Mouse (Mus musculus) adrenal gland, postnatal 14 days (tissue): ENCODE measurements around the gene Eps15l1. TPM values are rescaled to one million over a fixed set of nuclear protein-coding genes. Genes with fewer than 3 reads are reported as not detected.

ENCODE experiments used
- DNase-seq: peaks from one replicate; pipeline ENCODE4 v3.0.0; 2021; ENCODE audit warnings: mixed read lengths
- total RNA-seq: library from RNA; stranded (reverse); gene quantifications from 2 replicates; pipeline ENCODE4 v1.2.3, GENCODE M21; 2021

Eps15l1 gene
- total RNA-seq, 1 experiment from 2014 or later: 49.9 TPM

DNA sequence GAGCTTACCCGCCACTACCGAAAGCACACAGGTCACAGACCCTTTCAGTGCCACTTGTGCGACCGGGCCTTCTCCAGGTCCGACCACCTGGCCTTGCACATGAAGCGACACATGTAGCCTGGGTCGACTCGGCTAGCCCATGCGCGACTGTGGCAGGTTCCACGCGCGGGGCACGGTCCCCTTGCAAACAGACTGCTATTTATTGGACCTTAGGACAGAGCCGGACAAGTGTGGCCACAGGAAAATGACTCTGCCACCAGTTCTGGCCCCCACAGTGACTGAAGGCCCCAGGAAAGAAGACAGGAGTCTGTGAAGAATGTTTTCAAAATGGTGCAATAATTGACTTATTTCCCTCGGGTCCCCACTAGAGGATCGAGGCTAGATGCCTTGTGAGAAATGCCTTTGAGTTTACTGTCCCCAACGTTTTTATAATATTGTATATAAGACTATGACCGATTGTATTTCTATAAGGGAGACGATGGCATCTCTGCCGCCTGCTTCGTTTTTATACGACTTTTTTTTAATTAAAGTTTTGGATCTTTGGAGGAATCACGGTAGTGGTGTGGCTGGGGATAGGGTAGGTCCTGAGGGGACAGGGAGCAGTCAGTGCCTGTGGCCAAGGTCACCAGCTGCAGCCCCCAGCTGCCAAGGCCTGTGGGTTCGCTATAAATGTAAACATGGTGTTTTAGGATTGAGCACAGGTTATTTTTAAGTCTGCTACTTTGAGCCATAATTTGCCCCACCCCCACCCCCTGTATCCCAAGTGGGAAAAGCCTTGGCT, 100.3 kb downstream of the Eps15l1 start:
- DNase-seq: no peak

DNA sequence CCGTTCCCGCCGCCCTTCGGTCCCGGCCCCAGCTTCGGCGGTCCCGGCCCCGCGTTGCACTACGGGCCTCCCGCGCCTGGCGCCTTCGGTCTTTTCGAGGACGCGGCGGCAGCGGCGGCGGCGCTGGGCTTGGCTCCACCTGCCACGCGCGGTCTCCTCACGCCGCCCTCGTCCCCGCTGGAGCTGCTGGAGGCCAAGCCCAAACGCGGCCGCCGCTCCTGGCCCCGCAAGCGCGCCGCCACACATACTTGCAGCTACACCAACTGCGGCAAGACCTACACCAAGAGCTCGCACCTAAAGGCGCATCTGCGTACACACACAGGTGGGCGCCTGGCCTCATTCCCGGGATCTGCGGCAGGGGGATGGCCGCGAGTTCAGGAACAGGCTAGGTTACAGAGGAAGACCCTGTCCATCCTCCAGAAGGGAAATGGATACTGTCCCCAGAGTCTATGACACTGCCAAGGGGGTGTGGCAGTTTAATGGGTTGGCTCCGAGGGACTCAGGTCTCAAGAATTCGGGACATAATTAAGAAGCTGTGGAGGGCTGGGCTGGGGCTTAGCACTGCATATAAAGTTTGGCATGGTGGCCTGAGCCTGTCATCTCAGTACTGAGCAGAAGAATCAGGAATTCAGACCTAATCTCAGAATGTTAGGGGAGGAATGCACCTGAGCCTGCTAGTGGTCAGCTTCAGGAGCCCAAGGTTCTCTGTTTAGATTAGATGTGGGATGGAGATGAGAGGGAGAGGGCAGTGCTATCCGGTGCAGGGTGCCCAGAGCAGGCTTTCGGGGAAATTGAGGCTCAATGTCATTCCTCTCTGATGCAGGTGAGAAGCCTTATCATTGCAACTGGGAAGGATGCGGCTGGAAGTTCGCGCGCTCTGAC, 101.1 kb downstream of the Eps15l1 start:
- peak; percentile 63 for DNase-seq

DNA sequence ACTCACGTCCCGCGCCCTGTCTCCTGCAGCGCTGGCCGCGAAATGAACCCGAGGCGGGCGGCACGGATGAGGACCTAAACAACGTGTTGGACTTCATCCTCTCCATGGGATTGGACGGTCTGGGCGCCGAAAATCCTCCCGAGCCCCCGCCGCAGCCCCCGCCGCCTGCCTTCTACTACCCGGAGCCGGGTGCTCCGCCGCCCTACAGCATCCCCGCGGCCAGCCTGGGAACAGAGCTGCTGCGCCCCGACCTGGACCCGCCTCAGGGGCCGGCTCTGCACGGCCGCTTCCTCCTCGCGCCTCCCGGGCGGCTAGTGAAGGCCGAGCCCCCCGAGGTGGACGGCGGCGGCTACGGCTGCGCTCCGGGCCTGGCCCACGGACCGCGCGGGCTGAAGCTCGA, 101.9 kb downstream of the Eps15l1 start:
- DNase-seq: peak; percentile 57

DNA sequence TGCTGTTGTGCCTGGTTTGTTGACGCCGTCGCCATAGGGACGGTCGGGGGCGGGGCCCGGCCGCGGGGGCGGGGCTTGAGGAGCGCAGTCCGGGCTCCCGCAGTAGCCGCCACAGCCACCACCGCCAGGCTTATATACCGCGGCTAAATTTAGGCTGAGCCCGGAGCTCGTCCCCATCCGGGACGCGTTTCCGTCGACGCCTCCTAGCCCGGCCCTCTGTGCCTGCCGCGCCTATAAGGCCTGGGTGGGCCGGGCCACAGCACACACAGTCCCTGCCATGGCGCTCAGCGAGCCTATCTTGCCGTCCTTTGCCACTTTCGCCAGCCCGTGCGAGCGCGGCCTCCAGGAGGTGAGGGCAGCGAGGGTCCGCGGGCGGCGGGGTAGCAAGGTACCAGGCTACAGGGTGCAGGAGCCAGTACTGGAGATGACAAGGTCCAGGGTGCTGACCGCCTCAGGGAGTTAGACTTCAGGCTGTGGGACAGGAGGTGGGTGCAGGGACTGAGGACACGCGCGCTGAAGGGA, 102.4 kb downstream of the Eps15l1 start, which contains the start of gene Klf2:
Klf2 (plus strand) TSS at position 233 of the 522 bp plus-strand sequence.
- DNase-seq: peak; percentile 98

DNA sequence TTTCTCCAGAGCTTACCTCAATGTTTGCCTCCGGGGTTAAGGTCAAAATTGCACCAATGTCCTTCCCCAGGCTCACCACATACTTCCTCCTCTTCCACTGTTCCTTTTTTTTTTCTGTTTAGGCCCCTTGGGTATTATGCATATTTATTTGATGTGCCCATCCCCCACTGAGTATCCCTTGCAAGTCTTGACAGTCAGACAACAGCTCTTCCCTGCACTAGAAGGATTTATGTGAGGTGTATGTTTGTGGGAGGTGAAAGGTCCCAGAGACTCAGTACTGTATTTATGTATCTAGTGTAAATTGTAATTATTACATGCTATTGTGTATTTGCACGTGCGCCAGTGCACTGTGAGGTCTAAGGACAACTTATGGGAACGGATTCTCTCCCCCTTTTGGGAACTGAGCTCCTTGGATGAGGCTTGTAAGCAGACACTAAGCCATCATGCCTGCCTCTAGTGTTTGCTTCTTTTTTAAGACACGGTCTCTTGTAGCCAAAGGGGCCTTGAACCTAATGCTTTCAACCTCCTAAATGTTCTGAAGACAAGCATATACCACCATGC, 103.4 kb downstream of the Eps15l1 start:
- no peak for DNase-seq

DNA sequence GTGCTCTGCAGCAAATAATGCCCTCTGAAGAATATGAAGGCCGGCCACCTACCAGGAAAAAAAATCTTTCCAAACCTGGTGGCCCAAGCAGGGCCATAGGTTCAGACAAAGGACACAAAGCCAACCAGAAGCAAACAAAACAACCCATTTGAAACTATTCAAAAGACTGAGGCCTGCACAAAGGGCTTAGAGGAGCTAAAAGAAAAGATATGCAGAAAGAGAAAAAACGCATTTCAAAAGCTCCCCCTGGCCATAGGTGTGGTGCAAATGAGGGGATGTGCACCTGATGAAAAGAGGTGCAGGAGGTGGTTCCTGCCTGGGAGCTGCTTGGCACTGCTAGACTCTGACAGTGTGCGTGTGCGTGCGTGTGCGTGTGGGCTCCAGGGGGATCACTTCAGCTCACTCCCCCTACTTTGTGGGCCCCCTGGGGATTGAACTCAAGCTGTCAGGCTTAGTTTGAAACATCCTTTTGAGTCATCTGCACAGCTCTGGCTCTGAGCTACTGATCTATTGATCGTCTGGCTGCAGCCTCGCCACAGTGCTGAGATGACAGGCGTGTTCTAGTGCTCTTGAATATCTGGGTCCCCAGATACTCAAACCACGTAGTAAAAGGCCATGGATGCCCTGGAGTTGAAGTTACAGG, 105.1 kb downstream of the Eps15l1 start:
- no peak for DNase-seq

DNA sequence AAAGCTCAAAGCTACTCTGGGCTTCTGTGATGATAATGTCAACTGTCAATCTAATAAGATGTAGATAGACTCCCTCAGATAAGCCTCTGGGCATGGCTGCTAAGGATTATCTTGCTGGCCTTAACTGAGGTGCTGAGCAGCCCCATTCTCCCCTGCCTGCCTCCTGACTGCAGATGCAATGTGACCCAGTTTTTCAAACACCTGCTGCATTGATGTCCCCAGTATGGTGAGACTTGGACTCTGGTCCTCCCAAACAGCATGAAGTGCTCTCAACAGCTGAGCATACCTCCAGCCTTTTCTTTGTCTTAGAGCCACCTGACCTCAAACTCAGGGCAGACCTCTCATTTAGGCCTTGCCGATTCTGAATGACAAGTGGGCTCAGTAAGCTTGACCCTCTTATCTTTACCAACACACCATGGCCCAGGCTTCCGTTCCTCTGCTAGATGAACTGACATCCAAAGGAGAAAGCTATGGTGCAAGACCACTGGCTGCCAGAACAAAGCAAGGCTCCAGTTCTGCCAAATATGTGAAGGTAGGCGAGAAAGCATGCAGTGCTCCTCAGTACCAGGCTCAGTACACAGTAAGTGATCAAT, 108.2 kb downstream of the Eps15l1 start:
- no peak for DNase-seq

DNA sequence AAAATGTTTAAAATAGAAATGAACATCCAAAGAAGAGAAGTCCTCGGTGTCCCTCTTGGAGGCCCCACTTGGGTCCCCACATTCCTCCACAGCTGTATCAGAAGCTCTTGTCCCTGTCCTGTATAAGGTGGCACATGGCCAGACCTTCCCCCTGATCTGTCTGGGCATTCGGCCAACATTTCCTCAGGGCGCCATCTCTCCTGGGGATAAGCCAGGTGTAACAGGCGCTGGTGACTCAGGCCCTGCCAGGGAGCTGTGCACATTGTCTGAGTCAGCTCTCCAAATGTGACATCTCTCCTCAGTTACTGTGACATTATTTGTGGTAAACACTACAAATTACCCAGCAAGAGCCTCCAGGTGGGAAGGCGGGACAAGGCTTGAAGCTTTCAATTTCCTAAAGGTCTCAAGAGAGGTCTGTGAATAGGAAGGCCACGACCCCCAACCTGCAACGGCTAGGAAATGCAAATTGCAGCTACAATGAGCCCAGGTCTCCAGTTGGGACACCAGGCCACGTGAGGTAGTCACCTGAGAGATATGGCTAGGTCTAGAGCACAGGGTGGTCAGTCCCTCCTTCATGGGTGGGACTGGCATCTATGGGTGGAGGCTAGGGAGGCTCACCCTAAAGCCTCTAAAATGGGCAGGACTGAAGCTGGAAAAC, 110.3 kb downstream of the Eps15l1 start:
- peak; percentile 90 for DNase-seq

DNA sequence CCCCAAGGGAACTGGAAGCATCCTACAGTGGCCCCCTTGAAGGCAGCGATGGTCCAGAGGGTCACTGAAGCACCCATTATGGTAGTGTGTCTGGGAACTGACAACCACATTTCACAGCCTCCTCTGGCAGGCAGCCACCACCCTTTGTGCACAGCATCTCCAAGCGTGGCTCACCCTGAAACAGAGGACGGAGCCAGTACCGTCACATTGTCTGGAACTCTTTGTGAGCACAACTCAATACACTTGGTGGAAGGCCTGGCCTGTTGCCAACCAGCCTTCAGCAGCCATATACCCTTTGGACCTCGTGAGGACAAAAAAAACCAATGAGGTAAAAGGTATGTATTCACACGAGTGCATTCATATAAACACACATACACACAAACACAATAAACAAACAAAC, 113.0 kb downstream of the Eps15l1 start:
- DNase-seq: peak; percentile 44

DNA sequence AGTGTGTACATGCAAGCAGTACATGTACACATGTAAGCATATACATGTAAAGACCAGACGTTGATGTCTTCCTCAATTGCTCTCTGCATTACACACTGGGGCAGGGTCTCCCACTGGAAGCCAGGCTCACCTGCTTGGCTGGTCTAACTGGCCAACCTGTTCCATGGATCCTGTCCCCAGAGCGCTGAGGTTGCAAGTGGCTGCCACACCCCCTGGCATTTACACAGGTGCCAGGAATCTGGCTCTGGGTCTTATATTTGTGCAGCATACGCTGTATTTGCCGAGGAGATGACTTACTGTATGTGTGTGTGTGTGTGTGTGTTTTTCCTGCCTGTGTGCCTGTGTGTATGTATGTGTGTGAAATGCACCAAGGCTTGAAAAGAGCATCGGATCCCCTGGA, 114.3 kb downstream of the Eps15l1 start:
- DNase-seq: no peak

DNA sequence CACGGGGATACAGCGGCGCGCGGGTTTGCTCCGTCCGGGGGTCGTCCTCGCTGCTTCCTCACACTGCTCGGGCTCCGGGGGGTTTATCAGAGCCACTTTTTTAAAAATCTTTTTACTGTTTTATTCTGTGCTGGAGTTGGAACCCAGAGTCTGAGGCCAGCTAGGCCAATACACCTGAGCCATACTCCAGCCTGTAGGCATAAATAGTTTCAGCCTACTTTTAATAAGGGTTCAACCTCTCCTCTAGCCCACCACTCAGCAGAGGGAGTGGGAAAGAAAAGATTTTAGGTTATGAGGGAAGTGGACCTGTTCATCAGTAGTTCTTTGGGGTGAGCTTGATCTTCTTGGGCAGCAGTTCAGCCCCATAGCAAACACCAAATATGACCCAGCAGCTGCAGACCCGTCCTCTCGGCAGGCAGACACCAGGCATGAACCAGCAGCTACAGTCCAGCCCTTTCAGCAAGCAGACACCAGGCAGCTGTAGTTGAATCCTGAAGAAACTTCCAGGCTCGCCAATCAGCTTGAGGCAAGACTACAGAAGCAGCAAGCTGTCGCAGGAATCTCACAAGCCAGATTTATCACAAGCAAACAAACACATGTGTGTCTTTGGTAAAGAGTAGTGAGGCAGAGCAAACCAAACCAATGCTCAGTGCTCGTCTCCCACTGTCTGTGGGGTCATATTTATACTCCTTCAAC, 115.9 kb downstream of the Eps15l1 start, which contains the start of gene Gm10282:
Gm10282 (minus strand) TSS at position 51 of the 696 bp plus-strand sequence.
- no peak for DNase-seq

DNA sequence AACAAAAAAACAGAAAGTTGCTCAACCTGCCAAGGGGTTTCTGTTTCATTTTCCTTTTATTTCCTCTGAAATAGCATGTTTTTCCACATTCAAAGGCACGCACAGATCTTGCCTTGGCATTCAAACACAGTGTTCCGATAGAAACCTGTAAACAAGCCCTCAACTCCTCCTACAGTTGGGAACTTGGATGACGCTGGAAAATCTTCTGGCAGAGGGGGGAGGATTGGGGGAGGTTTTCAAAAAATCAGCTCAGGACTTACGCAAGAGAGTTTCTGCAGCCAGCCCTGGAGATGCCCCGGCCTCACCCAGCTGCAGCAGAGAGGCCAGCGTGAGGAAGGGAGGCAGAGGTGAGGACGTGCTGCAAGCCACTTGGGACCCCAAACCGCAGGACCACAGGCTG, 117.6 kb downstream of the Eps15l1 start:
- DNase-seq: peak; percentile 85

DNA sequence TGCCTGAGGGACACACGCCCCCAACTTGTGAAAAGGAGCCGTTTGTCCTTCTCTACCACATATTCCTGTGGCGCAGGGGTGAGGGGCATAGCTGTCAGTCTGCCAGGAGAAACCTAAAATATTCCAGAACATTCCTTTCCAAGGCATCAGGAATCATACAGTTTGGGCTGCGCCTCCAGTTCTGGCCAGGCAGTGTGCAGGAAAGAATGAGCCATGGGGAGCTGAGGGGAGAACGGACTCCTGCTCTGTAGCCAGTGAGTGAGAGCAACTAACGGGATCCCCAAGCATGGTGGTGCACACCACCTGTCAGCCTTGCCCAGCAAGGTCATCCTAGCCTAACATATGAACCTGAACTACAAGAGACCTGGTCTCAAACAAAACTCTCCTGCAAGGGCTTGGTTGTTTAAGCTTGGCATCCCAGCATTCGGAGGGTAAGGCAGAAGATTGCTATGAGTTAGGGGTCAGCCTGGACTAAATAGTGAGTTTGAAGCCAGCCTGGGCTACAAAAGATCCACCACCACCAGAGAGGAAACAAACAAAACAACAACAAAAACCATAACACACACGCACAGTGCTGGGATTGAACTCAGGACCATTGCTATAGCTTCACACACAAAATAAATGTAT, 118.2 kb downstream of the Eps15l1 start:
- peak; percentile 37 for DNase-seq

DNA sequence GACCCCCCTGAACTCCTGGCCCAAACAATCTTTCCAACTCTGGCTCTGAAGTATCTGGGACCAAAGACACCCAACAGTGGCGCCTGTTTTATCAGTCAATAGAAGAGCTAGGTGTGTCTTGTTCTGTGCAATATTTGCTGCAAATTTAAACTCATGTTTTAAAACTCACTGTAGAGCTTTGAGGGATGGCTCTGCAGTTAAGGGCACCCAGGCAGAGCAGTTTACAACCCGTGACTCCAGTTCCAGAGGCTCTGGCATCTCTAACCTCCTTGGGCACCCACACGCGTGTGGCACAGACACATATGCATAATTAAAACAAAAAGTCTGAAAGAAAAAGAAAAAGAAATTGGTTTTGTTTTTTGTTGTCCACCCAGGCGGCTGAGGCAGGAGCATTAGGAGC, 119.8 kb downstream of the Eps15l1 start:
- DNase-seq: no peak

DNA sequence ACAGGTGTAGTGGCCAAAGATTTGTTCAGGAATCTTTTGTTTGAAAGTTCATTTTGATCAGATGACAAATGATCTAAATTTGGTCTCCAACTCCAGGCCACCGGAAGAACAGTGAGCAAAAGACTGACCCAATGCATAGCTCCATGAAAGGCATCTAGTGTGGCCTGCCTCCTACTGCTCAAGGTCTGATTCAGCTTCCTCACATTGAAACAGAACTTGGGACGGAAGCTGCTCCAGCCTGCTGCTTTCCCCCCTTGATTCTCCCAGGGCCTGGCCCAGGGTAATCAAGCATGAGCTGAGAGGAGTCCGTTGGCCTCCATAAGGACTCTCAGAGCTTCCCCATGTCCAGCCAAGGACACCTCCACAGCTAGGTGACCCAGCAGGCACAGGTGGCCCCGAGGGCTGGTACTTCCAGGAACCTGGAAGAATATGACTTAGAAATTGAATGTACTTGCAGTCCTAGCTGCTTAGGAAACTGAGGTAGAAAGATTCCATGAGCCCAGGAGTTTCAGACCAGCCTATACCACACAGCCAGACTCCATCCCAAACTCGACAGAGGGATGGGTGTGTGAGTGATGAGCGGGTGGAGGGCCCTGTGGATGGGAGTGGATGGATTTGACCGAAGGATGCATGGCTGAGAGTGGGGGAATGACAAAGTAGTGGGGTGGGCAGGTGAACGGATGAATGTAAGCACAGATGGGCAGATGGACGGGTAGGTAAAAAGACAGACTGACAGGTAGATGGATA, 120.4 kb downstream of the Eps15l1 start:
- peak; percentile 4 for DNase-seq

DNA sequence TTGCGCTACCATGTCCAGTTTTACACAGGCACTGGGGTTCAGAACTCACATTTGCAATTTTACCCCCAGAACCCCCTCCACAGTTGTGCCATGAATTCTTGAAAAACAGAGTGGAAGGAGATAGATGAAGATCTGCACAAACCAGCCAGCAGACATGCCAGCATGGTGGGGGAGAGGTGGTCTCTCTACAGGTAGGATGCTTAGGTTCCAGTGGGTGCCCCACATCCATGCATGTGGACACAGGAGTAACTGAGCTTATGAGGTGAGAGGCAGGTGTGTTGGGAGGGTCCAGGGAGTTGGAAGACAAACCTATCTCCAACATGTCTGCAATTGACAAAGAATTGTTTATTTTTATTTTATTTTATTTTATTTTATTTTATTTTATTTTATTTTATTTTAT, 122.3 kb downstream of the Eps15l1 start:
- no peak for DNase-seq

DNA sequence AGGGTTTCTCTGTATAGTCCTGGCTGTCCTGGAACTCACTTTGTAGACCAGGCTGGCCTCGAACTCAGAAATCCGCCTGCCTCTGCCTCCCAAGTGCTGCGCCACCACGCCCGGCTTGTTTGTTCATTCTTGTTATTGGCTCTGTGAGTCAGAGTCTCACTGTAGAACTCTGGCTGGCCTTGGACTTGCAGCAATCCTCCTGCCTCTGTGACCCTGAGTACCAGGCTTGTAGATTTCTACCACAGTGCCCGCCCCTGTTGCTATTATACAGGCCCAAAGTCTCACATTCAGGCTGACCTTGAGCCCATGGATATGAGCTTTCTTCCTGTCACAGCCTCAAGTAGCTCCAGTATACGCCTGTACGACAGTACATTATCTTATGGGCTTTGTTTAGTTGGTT, 124.7 kb downstream of the Eps15l1 start:
- DNase-seq: peak; percentile 53

DNA sequence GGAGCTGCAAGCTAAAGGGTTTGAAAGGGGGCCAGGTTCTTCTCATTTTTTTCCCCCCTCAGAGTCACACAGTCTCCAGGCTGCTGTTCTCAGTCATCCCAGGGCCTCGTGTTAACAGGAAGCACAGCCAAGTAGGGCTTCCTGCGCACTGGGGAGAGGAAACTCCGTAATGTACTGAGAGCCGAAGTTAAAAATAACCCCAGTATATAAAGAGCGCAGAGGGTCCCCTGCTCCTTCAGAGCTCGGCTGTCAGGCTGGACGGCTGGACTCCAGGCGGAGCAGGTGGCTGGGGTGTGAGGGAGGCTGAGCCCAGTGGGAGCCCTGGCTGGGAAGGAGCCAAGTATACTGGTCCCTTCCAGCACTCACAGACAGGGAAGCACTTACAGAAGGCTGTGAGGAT, 125.6 kb downstream of the Eps15l1 start:
- peak; percentile 84 for DNase-seq

DNA sequence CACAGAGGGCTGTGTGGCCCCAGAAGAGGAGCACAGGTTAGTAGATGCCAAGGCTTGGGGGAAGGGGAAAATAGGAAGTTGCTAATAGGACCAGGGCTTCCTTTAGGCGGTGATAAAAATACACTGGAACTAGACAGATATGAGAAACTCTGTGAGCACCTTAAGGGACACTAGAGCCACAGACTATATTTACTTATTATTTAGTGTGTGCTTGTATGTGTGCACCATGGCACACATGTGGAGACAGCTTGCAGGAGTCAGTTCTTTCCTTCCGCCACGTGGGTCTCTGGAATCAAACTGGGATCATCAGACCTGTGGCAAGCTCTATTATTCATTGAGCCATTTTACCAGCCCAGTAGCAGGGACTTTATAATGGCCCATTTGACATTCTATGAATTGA, 126.1 kb downstream of the Eps15l1 start:
- DNase-seq: no peak
